Mouse (Mus musculus): Measurements from ENCODE around the gene Ubqln1. TPM values are rescaled to one million over a fixed set of nuclear protein-coding genes. Genes with fewer than 3 reads are reported as not detected.
"Not testable (repeated sequence)": the region's sequence is repeated elsewhere in the genome, so short reads cannot be mapped to it uniquely, and the experiment has no call there.

The Ubqln1 gene
- polyA plus RNA-seq, 1 experiment from 2014 or later, result 85.6 TPM

DNA sequence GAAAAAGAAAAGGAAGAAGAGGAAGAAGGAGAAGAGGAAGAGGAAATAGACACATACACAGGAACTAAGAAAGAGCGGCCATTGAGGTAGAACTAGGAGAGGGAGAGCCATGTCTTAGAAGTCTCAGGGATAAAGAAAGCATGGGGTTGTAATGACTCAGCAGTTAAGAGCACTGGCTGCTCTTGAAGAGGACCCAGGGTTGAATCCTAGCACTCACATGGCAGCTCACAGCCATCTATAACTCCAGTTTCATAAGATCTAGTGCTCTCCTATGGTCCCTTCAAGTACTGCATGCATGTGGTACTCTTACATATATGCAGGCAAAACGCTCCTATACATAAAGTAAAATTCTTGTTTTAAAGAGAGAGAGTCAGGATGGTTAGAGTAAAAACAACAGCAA lies 59.4 kb downstream of the Ubqln1 start:
- Histone ChIP-seq H3K36me3 (ENCODE audit: control insufficient read depth, insufficient read depth, low read length) (peaks cover 10% of the 10 kb centered on the region), H3K9ac (ENCODE audit: low read length) (no peak overlapping the region), H3K27me3 (replicated peaks; ENCODE audit: control insufficient read depth, insufficient read depth, low read length) (no peaks in the 10 kb centered on the region), H3K4me1 (replicated peaks; ENCODE audit: control insufficient read depth, insufficient read depth, low read length) (no peaks in the 10 kb centered on the region), H3K4me3 (ENCODE audit: low read depth, low read length) (no peak overlapping the region), H3K27ac (ENCODE audit: low read depth) (no peak overlapping the region), H3K4me2 (ENCODE audit: low read length) (no peak overlapping the region), H3K9me3 (ENCODE audit: control insufficient read depth, low read length) (0 out of 2 replicates have a peak, but pooled peaks cover 2% of the 10 kb centered on the region)
- ATAC-seq (replicated peaks; ENCODE audit: low FRiP score, low TSS enrichment, low read depth) (no peak), DNase-seq (ENCODE audit: low spot score) (no peak)
- 86% methylated on average over 2 of the region's 2 CpGs for WGBS

DNA sequence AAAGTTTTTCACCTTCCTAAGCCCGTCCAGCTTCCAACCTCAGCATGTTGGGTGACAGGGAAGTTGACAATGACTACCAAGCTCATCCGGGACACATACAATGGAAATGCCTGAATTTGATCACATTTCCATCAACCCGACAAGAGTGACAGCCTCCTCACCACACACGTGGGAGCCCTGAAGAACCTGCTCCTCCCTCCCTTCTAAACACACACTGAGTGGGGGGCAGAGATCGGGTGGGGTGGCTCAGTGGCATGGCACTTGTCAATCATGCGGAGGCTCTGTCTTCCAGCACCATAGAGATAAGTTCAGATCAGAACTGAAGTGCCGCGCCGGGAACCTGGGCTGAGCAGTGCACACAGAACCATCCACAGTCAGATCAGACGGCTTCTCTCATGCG lies 65.0 kb downstream of the Ubqln1 start:
- Histone ChIP-seq H3K4me2 (ENCODE audit: low read length) (no peak overlapping the region), H3K4me1 (replicated peaks; ENCODE audit: control insufficient read depth, insufficient read depth, low read length) (no peaks in the 10 kb centered on the region), H3K36me3 (ENCODE audit: control insufficient read depth, insufficient read depth, low read length) (no peaks in the 10 kb centered on the region), H3K4me3 (ENCODE audit: low read depth, low read length) (no peak overlapping the region), H3K27ac (ENCODE audit: low read depth) (no peak overlapping the region), H3K27me3 (replicated peaks; ENCODE audit: control insufficient read depth, insufficient read depth, low read length) (no peaks in the 10 kb centered on the region), H3K9ac (ENCODE audit: low read length) (no peak overlapping the region), H3K9me3 (ENCODE audit: control insufficient read depth, low read length) (0 out of 2 replicates have a peak, but pooled peaks cover 5% of the 10 kb centered on the region)
- no peak for ATAC-seq (replicated peaks; ENCODE audit: low FRiP score, low TSS enrichment, low read depth)
- WGBS, result 79% methylated on average over 11 of the region's 11 CpGs
- no peak for DNase-seq (ENCODE audit: low spot score)

DNA sequence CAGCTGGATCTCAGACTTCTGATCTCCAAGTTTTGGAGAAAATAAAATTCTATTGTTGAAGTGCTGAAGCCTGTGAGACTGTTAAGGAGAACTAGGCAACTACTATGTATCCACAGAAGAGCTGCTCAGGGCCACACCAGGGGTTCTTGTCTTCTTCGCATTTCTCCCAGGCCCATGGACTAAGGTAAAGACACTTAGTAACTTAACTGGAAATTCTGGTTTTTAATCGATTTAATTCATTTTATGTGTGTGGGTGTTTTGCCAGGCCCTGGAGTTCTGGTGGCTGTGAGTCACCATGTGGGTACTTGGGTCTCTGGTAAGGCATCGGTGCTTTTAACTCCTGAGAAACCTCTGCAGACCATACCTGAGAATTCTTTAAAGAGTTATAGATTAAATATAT lies 65.8 kb downstream of the Ubqln1 start:
- Histone ChIP-seq H3K9ac (ENCODE audit: low read length) (no peak overlapping the region), H3K4me1 (replicated peaks; ENCODE audit: control insufficient read depth, insufficient read depth, low read length) (no peaks in the 10 kb centered on the region), H3K27ac (ENCODE audit: low read depth) (no peak overlapping the region), H3K27me3 (replicated peaks; ENCODE audit: control insufficient read depth, insufficient read depth, low read length) (no peaks in the 10 kb centered on the region), H3K9me3 (ENCODE audit: control insufficient read depth, low read length) (0 out of 2 replicates have a peak, but pooled peaks cover 5% of the 10 kb centered on the region), H3K4me2 (ENCODE audit: low read length) (no peak overlapping the region), H3K36me3 (ENCODE audit: control insufficient read depth, insufficient read depth, low read length) (no peaks in the 10 kb centered on the region), H3K4me3 (ENCODE audit: low read depth, low read length) (no peak overlapping the region)
- 88% methylated on average over 3 of the region's 3 CpGs for WGBS
- DNase-seq (ENCODE audit: low spot score), result no peak
- ATAC-seq (replicated peaks; ENCODE audit: low FRiP score, low TSS enrichment, low read depth), result no peak

DNA sequence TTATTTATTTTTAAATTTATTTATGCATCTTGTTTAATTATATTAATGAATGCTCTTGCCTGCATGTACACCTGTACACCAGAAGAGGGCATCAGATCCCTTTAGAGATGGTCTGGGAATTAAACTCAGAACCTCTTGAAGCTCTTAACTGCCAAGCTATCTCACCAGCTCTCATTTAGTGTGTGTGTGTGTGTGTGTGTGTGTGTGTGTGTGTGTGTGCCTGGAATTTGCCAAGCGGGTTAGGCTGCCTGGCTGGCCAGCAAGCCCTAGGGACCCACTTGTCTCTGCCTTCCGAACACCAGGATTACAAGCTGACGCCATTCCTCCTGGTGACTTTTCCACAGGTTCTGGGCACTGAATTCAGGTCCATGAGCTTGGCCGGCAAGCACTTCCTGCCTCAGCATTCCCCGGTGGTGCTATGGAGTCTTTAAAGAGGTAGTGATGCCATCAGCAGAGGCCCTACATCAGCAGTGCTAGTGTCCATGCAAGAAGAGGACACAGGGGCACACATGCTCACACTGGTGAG lies 66.4 kb downstream of the Ubqln1 start:
- no peaks in the 10 kb centered on the region for H3K4me1 ChIP-seq (replicated peaks; ENCODE audit: control insufficient read depth, insufficient read depth, low read length)
- DNase-seq (ENCODE audit: low spot score) (peak; percentile 54), ATAC-seq (replicated peaks; ENCODE audit: low FRiP score, low TSS enrichment, low read depth) (no peak)
- H3K9ac ChIP-seq (ENCODE audit: low read length), result no peak overlapping the region
- H3K27me3 ChIP-seq (replicated peaks; ENCODE audit: control insufficient read depth, insufficient read depth, low read length), result no peaks in the 10 kb centered on the region
- 0 out of 2 replicates have a peak, but pooled peaks cover 5% of the 10 kb centered on the region for H3K9me3 ChIP-seq (ENCODE audit: control insufficient read depth, low read length)
- 43% methylated on average over 5 of the region's 5 CpGs for WGBS
- no peak overlapping the region for H3K27ac ChIP-seq (ENCODE audit: low read depth)
- H3K4me2 ChIP-seq (ENCODE audit: low read length), result peak overlapping the region; percentile 64
- H3K36me3 ChIP-seq (ENCODE audit: control insufficient read depth, insufficient read depth, low read length), result no peaks in the 10 kb centered on the region
- H3K4me3 ChIP-seq (ENCODE audit: low read depth, low read length), result peak overlapping the region; percentile 26; the same call in 1 of the 2 replicates

- Histone ChIP-seq H3K27ac (ENCODE audit: low read depth) (no peak overlapping the region), H3K4me3 (ENCODE audit: low read depth, low read length) (peak overlapping the region; percentile 26), H3K36me3 (ENCODE audit: control insufficient read depth, insufficient read depth, low read length) (no peaks in the 10 kb centered on the region), H3K9me3 (ENCODE audit: control insufficient read depth, low read length) (0 out of 2 replicates have a peak, but pooled peaks cover 5% of the 10 kb centered on the region), H3K27me3 (replicated peaks; ENCODE audit: control insufficient read depth, insufficient read depth, low read length) (no peaks in the 10 kb centered on the region), H3K4me2 (ENCODE audit: low read length) (peak overlapping the region; percentile 64), H3K9ac (ENCODE audit: low read length) (no peak overlapping the region), H3K4me1 (replicated peaks; ENCODE audit: control insufficient read depth, insufficient read depth, low read length) (no peaks in the 10 kb centered on the region)
- ATAC-seq (replicated peaks; ENCODE audit: low FRiP score, low TSS enrichment, low read depth) (peak; percentile 84), DNase-seq (ENCODE audit: low spot score) (peak; percentile 86)
- WGBS, result 1% methylated on average over 17 of the region's 17 CpGs
Measured at GRCm38 (mm10) chr13:58148256-58148831, 67.1 kb downstream of the Ubqln1 start.

GRCm38 (mm10) chr13:58147760-58148159 lies 67.7 kb downstream of the Ubqln1 start:
- no peaks in the 10 kb centered on the region for H3K27me3 ChIP-seq (replicated peaks; ENCODE audit: control insufficient read depth, insufficient read depth, low read length)
- WGBS, result 69% methylated on average over 1 of the region's 1 CpGs
- H3K9me3 ChIP-seq (ENCODE audit: control insufficient read depth, low read length), result 0 out of 2 replicates have a peak, but pooled peaks cover 5% of the 10 kb centered on the region
- no peak overlapping the region for H3K27ac ChIP-seq (ENCODE audit: low read depth)
- H3K4me1 ChIP-seq (replicated peaks; ENCODE audit: control insufficient read depth, insufficient read depth, low read length), result no peaks in the 10 kb centered on the region
- H3K9ac ChIP-seq (ENCODE audit: low read length), result no peak overlapping the region
- no peak for DNase-seq (ENCODE audit: low spot score)
- no peak for ATAC-seq (replicated peaks; ENCODE audit: low FRiP score, low TSS enrichment, low read depth)
- H3K4me2 ChIP-seq (ENCODE audit: low read length), result no peak overlapping the region
- no peaks in the 10 kb centered on the region for H3K36me3 ChIP-seq (ENCODE audit: control insufficient read depth, insufficient read depth, low read length)
- no peak overlapping the region for H3K4me3 ChIP-seq (ENCODE audit: low read depth, low read length)

- DNase-seq (ENCODE audit: low spot score); H3K9me3 ChIP-seq (ENCODE audit: control insufficient read depth, low read length); H3K27me3 ChIP-seq (replicated peaks; ENCODE audit: control insufficient read depth, insufficient read depth, low read length); H3K4me3 ChIP-seq (ENCODE audit: low read depth, low read length); H3K36me3 ChIP-seq (ENCODE audit: control insufficient read depth, insufficient read depth, low read length); H3K4me2 ChIP-seq (ENCODE audit: low read length); H3K9ac ChIP-seq (ENCODE audit: low read length); H3K4me1 ChIP-seq (replicated peaks; ENCODE audit: control insufficient read depth, insufficient read depth, low read length); ATAC-seq (replicated peaks; ENCODE audit: low FRiP score, low TSS enrichment, low read depth); H3K27ac ChIP-seq (ENCODE audit: low read depth): not testable (repeated sequence)
- WGBS, result 96% methylated on average over 8 of the region's 8 CpGs
Measured at GRCm38 (mm10) chr13:58146603-58147002, 68.8 kb downstream of the Ubqln1 start.

- WGBS, result 51% methylated on average over 3 of the region's 3 CpGs
- DNase-seq (ENCODE audit: low spot score), result no peak
- no peaks in the 10 kb centered on the region for H3K36me3 ChIP-seq (ENCODE audit: control insufficient read depth, insufficient read depth, low read length)
- no peak overlapping the region for H3K4me3 ChIP-seq (ENCODE audit: low read depth, low read length)
- H3K4me2 ChIP-seq (ENCODE audit: low read length), result no peak overlapping the region
- peaks cover 6% of the 10 kb centered on the region; the same call in 1 of the 2 replicates for H3K4me1 ChIP-seq (replicated peaks; ENCODE audit: control insufficient read depth, insufficient read depth, low read length)
- H3K27me3 ChIP-seq (replicated peaks; ENCODE audit: control insufficient read depth, insufficient read depth, low read length), result no peaks in the 10 kb centered on the region
- ATAC-seq (replicated peaks; ENCODE audit: low FRiP score, low TSS enrichment, low read depth), result no peak
- H3K27ac ChIP-seq (ENCODE audit: low read depth), result no peak overlapping the region
- H3K9ac ChIP-seq (ENCODE audit: low read length), result no peak overlapping the region
- no peaks in the 10 kb centered on the region for H3K9me3 ChIP-seq (ENCODE audit: control insufficient read depth, low read length)
Measured at GRCm38 (mm10) chr13:58131692-58132091, 83.8 kb downstream of the Ubqln1 start.

All from intestine, embryonic 14.5 days (tissue).